Mouse (Mus musculus) retina, postnatal 1 day (tissue): Measurements from ENCODE around the gene Usp49.
"Not testable (repeated sequence)": the region's sequence is repeated elsewhere in the genome, so short reads cannot be mapped to it uniquely, and the experiment has no call there.

Source experiments
- DNase-seq: peaks from one replicate; pipeline ENCODE4 v3.0.0-alpha.2; 2012

The Usp49 gene

GRCm38 (mm10) chr17:47654346-47654745 lies 23.9 kb downstream of the Usp49 start:
- not testable (repeated sequence) for DNase-seq

GRCm38 (mm10) chr17:47655697-47656096 lies 25.2 kb downstream of the Usp49 start:
- no peak for DNase-seq

GRCm38 (mm10) chr17:47657901-47658300 lies 27.4 kb downstream of the Usp49 start:
- no peak for DNase-seq

- DNase-seq: no peak
These were observed 28.3 kb downstream of the Usp49 start for GRCm38 (mm10) chr17:47658741-47659243.

GRCm38 (mm10) chr17:47663009-47663713 lies 32.7 kb downstream of the Usp49 start:
- peak; percentile 81 for DNase-seq

- no peak for DNase-seq
These were observed 34.0 kb downstream of the Usp49 start for GRCm38 (mm10) chr17:47664474-47664873.

- DNase-seq: no peak
These were observed 38.7 kb downstream of the Usp49 start for GRCm38 (mm10) chr17:47669166-47669565.

- DNase-seq: no peak
These were observed 41.5 kb downstream of the Usp49 start for GRCm38 (mm10) chr17:47671988-47672310.

- peak; percentile 79 for DNase-seq
These were observed 42.0 kb downstream of the Usp49 start for GRCm38 (mm10) chr17:47672311-47673111.

GRCm38 (mm10) chr17:47676581-47676980 lies 46.1 kb downstream of the Usp49 start:
- DNase-seq: peak; percentile 79

GRCm38 (mm10) chr17:47678238-47678637 lies 47.7 kb downstream of the Usp49 start:
- no peak for DNase-seq

- DNase-seq: no peak
These were observed 48.2 kb downstream of the Usp49 start for GRCm38 (mm10) chr17:47678702-47679101.

- no peak for DNase-seq
These were observed 52.3 kb downstream of the Usp49 start for GRCm38 (mm10) chr17:47682836-47683235.

GRCm38 (mm10) chr17:47687409-47688343 lies 57.2 kb downstream of the Usp49 start:
- peak; percentile 98 for DNase-seq

GRCm38 (mm10) chr17:47688344-47688607 lies 57.8 kb downstream of the Usp49 start, which contains the start of gene Tomm6:
Gene Tomm6, minus strand, starts transcription at chr17:47688386.
- DNase-seq: no peak

- DNase-seq: peak; percentile 80
These were observed 58.4 kb downstream of the Usp49 start, which contains the start of gene Frs3 for GRCm38 (mm10) chr17:47688608-47689575. Gene Frs3, plus strand, starts transcription at chr17:47689030.

- no peak for DNase-seq
These were observed 59.4 kb downstream of the Usp49 start for GRCm38 (mm10) chr17:47689894-47690293.

- DNase-seq: no peak
These were observed 61.2 kb downstream of the Usp49 start for GRCm38 (mm10) chr17:47691650-47692049.

- no peak for DNase-seq
These were observed 63.4 kb downstream of the Usp49 start for GRCm38 (mm10) chr17:47693671-47694441.

GRCm38 (mm10) chr17:47694442-47694502 lies 63.8 kb downstream of the Usp49 start, which contains the start of gene Gm21981:
Gene Gm21981, minus strand, starts transcription at chr17:47694455.
- no peak for DNase-seq

GRCm38 (mm10) chr17:47694503-47695336 lies 64.2 kb downstream of the Usp49 start, which contains the start of gene Prickle4:
Gene Prickle4, minus strand, starts transcription at chr17:47694736.
- peak; percentile 98 for DNase-seq
